In genomic region chr12:31078030-31078429, GRCm38 (mm10) we compare ENCODE assay signal across 25 mouse cellular contexts. TPM values are rescaled to one million over a fixed set of nuclear protein-coding genes. Genes with fewer than 3 reads are reported as not detected.
A peak's percentile ranks its signal among the peaks of the same experiment; 100 is the strongest.
DNase-seq lines count a peak whose midpoint lies in the region; ATAC-seq and TF ChIP-seq lines count a peak whose summit lies in the region.
"Had no signal": no experiment of that assay in that cellular context is flagged by ENCODE, and none has a peak within 500 bp of the region (broad histone marks: within the 10 kb centered on the region; RNA-seq: fewer than 3 reads in every experiment).

No protein-coding gene starts in this region.

- WGBS in liver, embryonic 14.5 days (ENCODE audit: insufficient replicate concordance), result 52% methylated on average over 4 of the region's 4 CpGs
- WGBS in liver, postnatal 0 days (ENCODE audit: insufficient replicate concordance), result 57% methylated on average over 4 of the region's 4 CpGs
- WGBS in intestine, embryonic 16.5 days, result 46% methylated on average over 4 of the region's 4 CpGs
- WGBS in forebrain, embryonic 13.5 days, result 67% methylated on average over 4 of the region's 4 CpGs

- TF ChIP-seq EP300 in liver, embryonic 14.5 days (IDR thresholded peaks at IDR 0.05; ENCODE audit: low read depth), result no peak
- no peak for TF ChIP-seq EP300 in liver, postnatal 0 days (IDR thresholded peaks at IDR 0.05; ENCODE audit: low read depth)

- peak; percentile 68 for DNase-seq in heart, adult 11 months
- no peak for DNase-seq in heart, postnatal 10 days
- DNase-seq in adipocyte (ENCODE audit: low spot score), result peak; percentile 54
- DNase-seq in liver, embryonic 14.5 days (ENCODE audit: low read depth in 3 of 3, low spot score in 3 of 3), result no peak
- no peak for DNase-seq in liver, postnatal 0 days
- DNase-seq: adrenal gland, postnatal 10 days; cerebellum, adult 11 months; cerebellum, adult 2 months; cerebellum, adult 9-11 months; cerebellum, postnatal 25 days; gastrocnemius, postnatal 10 days; gastrocnemius, postnatal 36 days; heart, postnatal 14 days had no signal

- no peaks in the 10 kb centered on the region for H3K9me3 ChIP-seq in liver, embryonic 14.5 days (ENCODE audit: control insufficient read depth, low read length)
- H3K9me3 ChIP-seq in liver, postnatal 0 days (ENCODE audit: low read length), result no peaks in the 10 kb centered on the region
- H3K9me3 ChIP-seq in intestine, embryonic 16.5 days (ENCODE audit: control insufficient read depth, low read length), result no peaks in the 10 kb centered on the region
- no peaks in the 10 kb centered on the region for H3K9me3 ChIP-seq in forebrain, embryonic 13.5 days (replicated peaks)
- H3K9me3 ChIP-seq: embryonic facial prominence, embryonic 10.5 days; embryonic facial prominence, embryonic 13.5 days; forebrain, embryonic 12.5 days; heart, embryonic 12.5 days; heart, embryonic 15.5 days; hindbrain, embryonic 12.5 days; hindbrain, embryonic 15.5 days had no signal

- H3K4me1 ChIP-seq in liver, embryonic 14.5 days (replicated peaks; ENCODE audit: control insufficient read depth in 2 of 2, insufficient read depth in 2 of 2, low read length in 1 of 2), result peaks cover 39 to 48% of the 10 kb centered on the region in 2 experiments
- peaks cover 41% of the 10 kb centered on the region for H3K4me1 ChIP-seq in liver, postnatal 0 days (ENCODE audit: insufficient read depth)
- peaks cover 3% of the 10 kb centered on the region; the same call in 1 of the 2 replicates for H3K4me1 ChIP-seq in intestine, embryonic 16.5 days (ENCODE audit: control insufficient read depth, insufficient read depth, low read length)
- H3K4me1 ChIP-seq in forebrain, embryonic 13.5 days, result peaks cover 18% of the 10 kb centered on the region

- no peak overlapping the region for H3K27ac ChIP-seq in liver, embryonic 14.5 days
- no peak overlapping the region for H3K27ac ChIP-seq in liver, postnatal 0 days (ENCODE audit: low read depth)
- H3K27ac ChIP-seq in intestine, embryonic 16.5 days (ENCODE audit: low read length), result no peak overlapping the region
- H3K27ac ChIP-seq in forebrain, embryonic 13.5 days, result no peak overlapping the region
- H3K27ac ChIP-seq: embryonic facial prominence, embryonic 10.5 days; embryonic facial prominence, embryonic 13.5 days; forebrain, embryonic 12.5 days; heart, embryonic 15.5 days; hindbrain, embryonic 12.5 days; hindbrain, embryonic 15.5 days had no signal

- peaks cover 3% of the 10 kb centered on the region; the same call in 1 of the 2 replicates for H3K27me3 ChIP-seq in liver, embryonic 14.5 days (ENCODE audit: control insufficient read depth, insufficient read depth, low read length)
- H3K27me3 ChIP-seq in liver, postnatal 0 days (ENCODE audit: insufficient read depth, low read length), result 0 out of 2 replicates have a peak, but pooled peaks cover 3% of the 10 kb centered on the region
- no peaks in the 10 kb centered on the region for H3K27me3 ChIP-seq in intestine, embryonic 16.5 days (replicated peaks; ENCODE audit: control insufficient read depth, insufficient read depth, low read length)
- H3K27me3 ChIP-seq in forebrain, embryonic 13.5 days, result peaks cover 36% of the 10 kb centered on the region

- H3K4me3 ChIP-seq in liver, embryonic 14.5 days (ENCODE audit: insufficient read depth in 1 of 2, low read depth in 2 of 2, low read length in 2 of 2), result peak overlapping the region in 1 of 2 experiments; percentile 4; a peak in 1 of 4 replicates
- H3K4me3 ChIP-seq in liver, postnatal 0 days (ENCODE audit: low read depth, low read length), result no peak overlapping the region
- H3K4me3 ChIP-seq in intestine, embryonic 16.5 days (ENCODE audit: low read length), result no peak overlapping the region
- H3K4me3 ChIP-seq in forebrain, embryonic 13.5 days, result no peak overlapping the region
- H3K4me3 ChIP-seq: embryonic facial prominence, embryonic 10.5 days; embryonic facial prominence, embryonic 13.5 days; erythroblast, embryonic 14.5 days; forebrain, embryonic 12.5 days; heart, embryonic 12.5 days; heart, embryonic 15.5 days; hindbrain, embryonic 12.5 days; hindbrain, embryonic 15.5 days had no signal

- no peak for TF ChIP-seq CTCF in liver, embryonic 14.5 days (IDR thresholded peaks at IDR 0.05; ENCODE audit: low read depth)
- no peak for TF ChIP-seq CTCF in liver, postnatal 0 days (IDR thresholded peaks at IDR 0.05; ENCODE audit: low read depth)

- H3K4me2 ChIP-seq in liver, embryonic 14.5 days (ENCODE audit: low read depth), result peak overlapping the region; percentile 50
- H3K4me2 ChIP-seq in liver, postnatal 0 days (ENCODE audit: low read depth, low read length), result 0 out of 2 replicates have a peak overlapping the region, but pooled peaks have one; percentile 15
- no peak overlapping the region for H3K4me2 ChIP-seq in intestine, embryonic 16.5 days (ENCODE audit: low read depth, low read length)
- H3K4me2 ChIP-seq in forebrain, embryonic 13.5 days, result no peak overlapping the region
- H3K4me2 ChIP-seq: embryonic facial prominence, embryonic 13.5 days; forebrain, embryonic 12.5 days; heart, embryonic 12.5 days; heart, embryonic 15.5 days; hindbrain, embryonic 12.5 days; hindbrain, embryonic 15.5 days had no signal

- H3K9ac ChIP-seq in liver, embryonic 14.5 days (replicated peaks), result no peak overlapping the region; the same call in 1 of the 2 replicates
- H3K9ac ChIP-seq in liver, postnatal 0 days (replicated peaks), result no peak overlapping the region
- no peak overlapping the region for H3K9ac ChIP-seq in intestine, embryonic 16.5 days (ENCODE audit: low read depth, low read length)
- no peak overlapping the region for H3K9ac ChIP-seq in forebrain, embryonic 13.5 days
- H3K9ac ChIP-seq: embryonic facial prominence, embryonic 13.5 days; forebrain, embryonic 12.5 days; heart, embryonic 12.5 days; heart, embryonic 15.5 days; hindbrain, embryonic 12.5 days; hindbrain, embryonic 15.5 days had no signal

- ATAC-seq in liver, embryonic 14.5 days (ENCODE audit: insufficient read depth), result no peak
- no peak for ATAC-seq in liver, postnatal 0 days
- ATAC-seq in intestine, embryonic 16.5 days, result no peak
- no peak for ATAC-seq in forebrain, embryonic 13.5 days
- ATAC-seq: activated CD4-positive, CD25-positive, alpha-beta regulatory T cell, adult 4 months; forebrain, embryonic 16.5 days had no signal

- H3K36me3 ChIP-seq in liver, embryonic 14.5 days (replicated peaks; ENCODE audit: control insufficient read depth, insufficient read depth, low read depth), result no peaks in the 10 kb centered on the region
- H3K36me3 ChIP-seq in liver, postnatal 0 days (replicated peaks; ENCODE audit: insufficient read depth, low read length), result 0 out of 2 replicates have a peak, but pooled peaks cover 4% of the 10 kb centered on the region
- H3K36me3 ChIP-seq in intestine, embryonic 16.5 days (ENCODE audit: control insufficient read depth, insufficient read depth, low read length), result no peaks in the 10 kb centered on the region
- H3K36me3 ChIP-seq in forebrain, embryonic 13.5 days (ENCODE audit: poor library complexity, severe bottlenecking), result no peaks in the 10 kb centered on the region
- H3K36me3 ChIP-seq: embryonic facial prominence, embryonic 10.5 days; embryonic facial prominence, embryonic 13.5 days; forebrain, embryonic 12.5 days; heart, embryonic 12.5 days; heart, embryonic 15.5 days; hindbrain, embryonic 12.5 days; hindbrain, embryonic 15.5 days had no signal

- intact Hi-C loops in heart, postnatal 10 days (cut with DNase I), result no loop called here

RNA-seq across cellular contexts. Expression of gene Fam110c, which starts 4.4 kb away (rescaled TPM):
- under 1 TPM; 0.26 to 0.52 TPM for total RNA-seq in heart, postnatal 10 days (2021)
- polyA plus RNA-seq in liver, embryonic 14.5 days (2012; rRNA removed), result 0.79 and 1.0 TPM in 2 replicates
- 1.2 and 1.3 TPM in 2 replicates for polyA plus RNA-seq in liver, embryonic 14.5 days (2014; fragmentation: Nextera tagmentation; extraction: Ambion mirVana)
- polyA plus RNA-seq in liver, postnatal 0 days (2015; fragmentation: Nextera tagmentation; extraction: Ambion mirVana), result 6.9 and 7.2 TPM in 2 replicates
- 10.4 and 11.0 TPM in 2 replicates for polyA plus RNA-seq in intestine, embryonic 16.5 days (2015; fragmentation: Nextera tagmentation; extraction: Ambion mirVana)
- polyA plus RNA-seq in forebrain, embryonic 13.5 days (2015; fragmentation: Nextera tagmentation; extraction: Ambion mirVana), result 0.05 and 0.08 TPM in 2 replicates
- total RNA-seq: gastrocnemius, postnatal 36 days had no signal
- polyA plus RNA-seq: activated CD4-positive, CD25-positive, alpha-beta regulatory T cell, adult 4 months; erythroblast, embryonic 14.5 days had no signal

Comparison
In these comparisons a context has a peak if more than half of its experiments do, and no peak if none do; other contexts are left out.
1. DNase-seq: peak in heart, adult 11 months (single experiment) and adipocyte (single experiment); none in heart, postnatal 10 days (0 of 2), liver, embryonic 14.5 days (0 of 3) and liver, postnatal 0 days (single experiment).
2. H3K4me2 ChIP-seq: peak in liver, embryonic 14.5 days (single experiment) and liver, postnatal 0 days (single experiment); none in intestine, embryonic 16.5 days (single experiment) and forebrain, embryonic 13.5 days (single experiment).